Mouse (Mus musculus): ENCODE measurements at regions not wholly inside any gene's neighbourhood (a gene's known extent, or its start where the extent isn't known, plus 50 kb on each side); places are given as distances from the start of the nearest gene placed in this dataset.

DNA sequence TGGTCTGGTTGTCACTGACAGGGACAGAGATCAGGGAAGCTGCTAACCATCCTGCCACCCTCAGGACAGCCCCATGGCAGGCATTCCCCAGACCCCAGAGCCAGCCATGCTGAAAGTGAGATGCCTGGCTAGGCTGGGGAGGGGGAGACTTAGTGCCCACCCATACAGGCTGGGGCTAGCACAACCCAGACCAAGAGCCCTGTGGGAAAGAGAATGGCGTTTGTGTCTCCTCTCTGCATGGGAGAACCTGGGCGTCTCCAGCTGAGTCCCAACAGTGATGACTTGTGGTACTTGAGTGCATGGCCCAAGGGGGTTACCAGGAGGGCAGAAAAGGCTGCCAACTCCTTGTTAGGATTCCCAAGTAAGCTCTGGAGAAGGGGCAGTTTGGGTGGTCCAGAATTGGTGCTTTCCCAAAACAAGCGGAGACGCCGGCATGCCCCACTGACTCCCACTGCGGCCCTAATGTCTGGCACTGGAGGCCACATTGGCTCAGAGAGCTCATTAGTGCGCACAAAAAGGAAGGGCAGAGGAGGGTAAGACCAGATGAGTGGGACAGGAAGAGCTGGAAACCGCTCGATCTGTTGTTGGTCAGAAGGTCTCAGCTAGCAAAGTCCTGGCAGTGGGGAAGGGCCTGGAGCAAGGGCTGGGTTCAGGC lies 332.2 kb upstream of the Npvf start:
- peak overlapping the region; percentile 60; the same call in 1 of the 2 replicates for H3K27ac ChIP-seq
- WGBS, result 72% methylated on average over 9 of the region's 9 CpGs
- no peak overlapping the region for H3K4me3 ChIP-seq
- H3K27me3 ChIP-seq (ENCODE audit: poor library complexity, severe bottlenecking), result peaks cover 36% of the 10 kb centered on the region
- DNase-seq (ENCODE audit: extremely low spot score, low spot score), result no peak
- peaks cover 55% of the 10 kb centered on the region for H3K4me1 ChIP-seq
- H3K36me3 ChIP-seq (replicated peaks), result no peaks in the 10 kb centered on the region
- no peaks in the 10 kb centered on the region for H3K9me3 ChIP-seq

DNA sequence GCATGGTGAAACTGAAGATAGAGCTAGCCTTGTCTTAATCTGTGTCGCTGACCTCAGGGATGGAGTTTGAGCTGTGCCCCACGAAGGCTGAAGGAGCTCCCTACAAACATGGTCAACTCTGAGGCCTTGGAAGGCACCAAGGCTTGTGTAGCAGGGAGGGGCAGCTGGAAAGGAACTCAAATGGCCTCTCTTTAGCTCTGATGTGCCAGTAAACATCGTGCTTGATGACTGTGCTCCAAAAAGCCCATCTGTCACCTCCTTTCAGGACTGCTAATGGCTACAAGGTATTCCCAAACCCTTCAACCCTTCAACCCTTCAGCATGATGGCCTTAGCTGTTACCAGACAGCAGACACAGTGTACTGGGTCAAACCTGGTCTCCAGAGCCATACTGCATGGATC lies 334.3 kb upstream of the Npvf start:
- WGBS, result 77% methylated on average over 3 of the region's 3 CpGs
- Histone ChIP-seq H3K27me3 (ENCODE audit: poor library complexity, severe bottlenecking) (peaks cover 23% of the 10 kb centered on the region), H3K27ac (0 out of 2 replicates have a peak overlapping the region, but pooled peaks have one; percentile 35), H3K9me3 (no peaks in the 10 kb centered on the region), H3K4me3 (no peak overlapping the region), H3K4me1 (peaks cover 38% of the 10 kb centered on the region), H3K36me3 (replicated peaks) (no peaks in the 10 kb centered on the region)
- no peak for DNase-seq (ENCODE audit: extremely low spot score, low spot score)

DNA sequence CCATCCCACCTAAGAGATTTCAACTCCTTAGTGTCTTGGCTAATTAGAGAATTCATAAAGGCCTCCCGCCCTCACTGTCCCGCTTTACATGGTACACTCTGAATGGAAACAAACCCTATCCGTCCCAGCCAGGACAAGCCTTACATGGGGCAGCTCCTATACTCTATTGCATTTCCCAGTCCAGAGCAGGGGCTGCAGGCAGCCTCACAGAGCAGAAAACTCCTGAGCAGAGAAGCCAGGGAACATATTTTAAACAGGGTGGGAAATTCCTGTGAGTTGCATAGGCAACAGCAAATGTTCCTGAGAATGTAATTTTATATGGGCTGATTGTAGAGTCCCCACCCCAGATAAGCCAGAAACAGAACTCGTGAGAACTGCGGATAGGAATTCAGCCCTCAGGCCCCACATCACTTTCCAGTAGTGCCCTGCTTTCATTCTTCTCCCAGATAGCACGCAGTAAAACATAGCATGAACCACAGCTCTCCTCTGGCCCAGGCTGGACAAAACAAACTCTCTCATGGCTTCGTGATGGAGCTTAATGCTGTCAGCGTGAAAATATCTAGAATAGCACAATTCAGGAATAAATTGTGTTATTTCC lies 337.4 kb upstream of the Npvf start:
- DNase-seq (ENCODE audit: extremely low spot score, low spot score), result no peak
- Histone ChIP-seq H3K4me3 (no peak overlapping the region), H3K36me3 (replicated peaks) (no peaks in the 10 kb centered on the region), H3K4me1 (peaks cover 20% of the 10 kb centered on the region), H3K27me3 (ENCODE audit: poor library complexity, severe bottlenecking) (peaks cover 11% of the 10 kb centered on the region), H3K9me3 (no peaks in the 10 kb centered on the region), H3K27ac (peak overlapping the region; percentile 20; the same call in 1 of the 2 replicates)
- 84% methylated on average over 8 of the region's 8 CpGs for WGBS

DNA sequence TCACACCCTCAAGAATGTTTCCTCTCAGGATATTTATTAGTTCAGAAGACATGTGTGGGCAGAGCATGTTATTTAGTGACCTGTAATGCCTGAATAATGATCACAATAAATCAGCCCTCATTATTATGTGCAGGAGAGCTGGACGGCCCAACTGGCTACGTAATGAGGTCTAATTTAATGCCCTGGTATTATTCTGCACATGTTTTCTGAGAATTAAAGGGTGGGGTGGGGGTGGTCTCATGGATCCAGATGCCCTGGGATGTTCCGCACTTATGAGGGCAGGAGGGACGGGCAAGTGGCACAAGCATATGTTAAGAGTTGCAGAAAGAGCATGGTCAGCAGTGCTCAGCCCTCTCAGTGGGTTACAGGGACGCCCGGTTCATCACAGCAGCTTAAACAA lies 339.7 kb upstream of the Npvf start:
- Histone ChIP-seq H3K4me3 (no peak overlapping the region), H3K9me3 (no peaks in the 10 kb centered on the region), H3K27ac (no peak overlapping the region), H3K36me3 (replicated peaks) (no peaks in the 10 kb centered on the region), H3K27me3 (ENCODE audit: poor library complexity, severe bottlenecking) (peaks cover 9% of the 10 kb centered on the region), H3K4me1 (peaks cover 14% of the 10 kb centered on the region)
- no peak for DNase-seq (ENCODE audit: extremely low spot score, low spot score)
- WGBS, result 89% methylated on average over 6 of the region's 6 CpGs

DNA sequence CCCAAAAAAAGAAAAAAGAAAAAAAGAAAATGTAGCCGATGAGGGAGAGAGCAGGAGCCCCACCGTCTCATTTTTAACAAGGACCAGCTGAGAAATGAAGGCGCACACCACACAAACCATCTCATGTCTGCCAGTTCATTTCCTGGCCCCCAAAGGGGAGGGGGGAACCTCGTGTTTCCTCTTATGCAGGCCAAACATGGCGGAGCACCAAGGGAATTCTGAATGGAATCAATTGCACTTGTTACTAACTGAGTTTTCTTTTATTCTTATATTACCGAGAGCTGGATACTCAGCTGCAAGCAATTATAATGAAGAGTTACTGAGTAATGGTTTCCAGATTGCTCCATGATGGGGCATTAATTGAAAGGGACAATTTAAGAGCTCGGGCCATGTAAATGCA lies 348.5 kb upstream of the Npvf start:
- no peaks in the 10 kb centered on the region for H3K36me3 ChIP-seq (replicated peaks)
- peaks cover 51% of the 10 kb centered on the region for H3K27me3 ChIP-seq (ENCODE audit: poor library complexity, severe bottlenecking)
- peaks cover 43% of the 10 kb centered on the region for H3K4me1 ChIP-seq
- peak overlapping the region; percentile 72 for H3K27ac ChIP-seq
- H3K9me3 ChIP-seq, result no peaks in the 10 kb centered on the region
- WGBS, result 70% methylated on average over 7 of the region's 7 CpGs
- H3K4me3 ChIP-seq, result no peak overlapping the region
- DNase-seq (ENCODE audit: extremely low spot score, low spot score), result peak; percentile 42

DNA sequence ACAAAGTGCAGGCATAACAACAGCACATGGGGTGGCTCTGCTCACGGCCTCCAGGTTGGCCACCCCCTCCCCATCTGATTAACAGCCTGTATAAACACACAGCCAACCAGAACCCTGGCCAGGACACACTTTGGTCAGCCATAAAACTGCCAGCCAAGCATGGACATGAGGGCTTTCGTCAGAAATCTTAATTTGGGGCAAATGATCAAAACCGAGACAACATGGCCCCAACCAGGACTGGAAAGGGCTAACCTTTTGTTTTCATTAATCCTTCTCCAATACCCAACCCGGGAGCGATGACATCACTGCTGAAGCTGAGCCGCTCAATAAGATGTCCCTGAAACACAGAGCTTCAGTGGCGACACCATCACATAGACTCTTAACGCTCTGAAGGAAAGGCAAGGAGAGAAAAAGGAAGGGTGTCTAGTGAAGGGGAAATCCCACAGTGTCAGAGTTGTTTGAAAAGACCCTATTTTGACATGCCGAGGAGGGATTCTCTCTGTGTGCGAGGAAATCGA lies 351.9 kb upstream of the Npvf start:
- H3K4me3 ChIP-seq, result peak overlapping the region; percentile 31
- peak; percentile 50 for DNase-seq (ENCODE audit: extremely low spot score, low spot score)
- no peaks in the 10 kb centered on the region for H3K36me3 ChIP-seq (replicated peaks)
- H3K4me1 ChIP-seq, result peaks cover 42% of the 10 kb centered on the region
- H3K27ac ChIP-seq, result peak overlapping the region; percentile 80
- H3K9me3 ChIP-seq, result no peaks in the 10 kb centered on the region
- WGBS, result 27% methylated on average over 11 of the region's 11 CpGs
- H3K27me3 ChIP-seq (ENCODE audit: poor library complexity, severe bottlenecking), result peaks cover 77% of the 10 kb centered on the region

DNA sequence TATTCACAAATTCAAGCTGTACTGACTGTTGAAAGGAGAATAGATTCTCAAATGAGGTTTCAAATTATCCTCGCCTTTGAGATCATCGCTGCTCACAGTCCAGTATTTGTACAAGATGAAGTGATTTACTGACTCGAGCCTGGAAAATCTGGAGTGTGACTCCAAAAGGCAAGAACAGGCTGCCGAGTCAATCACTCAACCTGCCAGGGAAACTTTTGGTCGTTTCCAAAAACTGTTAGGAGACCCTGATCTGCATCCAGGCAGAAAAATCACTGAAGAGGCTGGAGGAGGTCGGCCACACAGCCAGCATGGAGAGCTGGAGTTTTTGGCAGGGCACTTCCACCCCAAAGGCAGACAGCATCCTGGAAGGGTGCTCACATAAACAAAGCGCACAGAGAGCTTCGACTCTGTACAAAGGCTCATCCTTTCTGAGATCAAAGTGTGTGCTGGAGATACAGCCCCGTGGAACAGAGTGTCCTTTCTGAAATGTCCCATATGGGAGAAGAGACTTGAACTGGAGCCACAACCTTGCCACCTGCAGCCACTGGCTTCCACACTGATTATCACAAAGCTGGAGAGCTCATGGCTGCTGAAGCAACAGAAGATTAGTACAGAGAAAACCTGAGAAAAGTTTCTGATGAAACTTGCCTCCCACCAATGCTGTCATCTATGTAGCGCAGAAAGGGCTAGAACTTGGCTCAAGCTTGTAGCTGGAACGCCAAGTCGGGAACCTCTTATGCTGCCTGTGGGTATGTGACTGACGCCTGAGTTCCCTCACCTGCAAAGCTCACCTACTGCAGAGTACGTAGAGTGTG lies 355.5 kb upstream of the Npvf start:
- DNase-seq (ENCODE audit: extremely low spot score, low spot score), result no peak
- no peaks in the 10 kb centered on the region for H3K9me3 ChIP-seq
- peak overlapping the region; percentile 25; the same call in 1 of the 2 replicates for H3K27ac ChIP-seq
- H3K36me3 ChIP-seq (replicated peaks), result no peaks in the 10 kb centered on the region
- no peak overlapping the region for H3K4me3 ChIP-seq
- 86% methylated on average over 14 of the region's 14 CpGs for WGBS
- peaks cover 59% of the 10 kb centered on the region for H3K27me3 ChIP-seq (ENCODE audit: poor library complexity, severe bottlenecking)
- H3K4me1 ChIP-seq, result peaks cover 24% of the 10 kb centered on the region

DNA sequence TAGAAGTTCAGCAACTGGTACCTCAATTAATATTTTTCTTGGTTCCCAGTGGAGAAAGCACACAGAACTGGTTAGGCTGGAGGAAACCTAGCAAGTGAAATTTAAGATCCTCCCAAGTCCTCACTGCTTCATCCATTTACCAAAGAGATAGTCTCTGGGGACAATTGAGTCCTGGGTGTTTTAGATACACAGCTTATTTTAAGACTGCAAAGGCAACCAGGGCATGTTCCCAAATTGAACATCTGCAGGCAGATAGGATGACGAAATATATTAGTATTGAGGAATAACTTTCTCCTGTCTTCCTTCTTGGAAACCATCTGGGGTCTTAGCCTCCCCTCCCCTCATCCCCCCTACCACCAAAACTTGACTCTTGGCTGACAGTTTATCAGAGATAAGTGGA lies 356.3 kb upstream of the Npvf start:
- Histone ChIP-seq H3K36me3 (replicated peaks) (no peaks in the 10 kb centered on the region), H3K27me3 (ENCODE audit: poor library complexity, severe bottlenecking) (peaks cover 55% of the 10 kb centered on the region), H3K9me3 (no peaks in the 10 kb centered on the region), H3K4me1 (peaks cover 19% of the 10 kb centered on the region), H3K27ac (no peak overlapping the region), H3K4me3 (no peak overlapping the region)
- 85% methylated on average over 1 of the region's 1 CpGs for WGBS
- DNase-seq (ENCODE audit: extremely low spot score, low spot score), result no peak

DNA sequence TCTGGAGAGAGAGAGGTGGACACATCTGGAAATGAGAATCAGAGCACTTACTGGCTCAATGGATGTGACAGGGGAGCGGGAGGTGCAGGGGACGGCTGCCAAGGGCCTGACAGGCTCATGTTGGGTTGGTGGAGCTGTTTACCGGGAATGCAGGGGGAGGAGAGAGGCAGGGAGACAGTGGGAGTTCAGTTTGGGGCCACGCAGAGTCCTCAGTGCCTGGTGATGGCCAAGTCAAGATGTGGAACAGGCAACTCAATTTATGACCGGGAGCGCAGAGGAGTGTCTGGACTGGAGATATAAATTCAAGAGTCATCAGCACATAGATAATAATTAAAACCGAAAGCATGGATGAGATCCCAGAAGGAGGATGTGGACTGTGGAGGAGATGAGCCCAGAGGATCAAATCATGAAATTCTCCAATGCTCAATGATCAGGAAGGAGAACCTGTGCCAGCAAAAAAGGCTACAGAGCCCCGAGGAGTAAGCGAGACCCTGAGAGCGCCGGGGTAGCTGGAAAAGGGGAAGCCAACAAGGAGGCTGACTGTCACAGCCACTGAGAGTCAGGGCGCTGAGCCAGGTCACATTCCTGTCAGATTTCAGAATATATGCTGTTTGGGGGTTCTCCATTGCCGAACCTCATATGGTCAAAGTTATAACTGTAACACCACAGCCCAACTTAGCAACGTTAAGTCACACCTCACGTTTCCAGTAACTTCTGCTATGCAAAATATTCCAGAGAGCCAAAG lies 358.0 kb upstream of the Npvf start:
- 89% methylated on average over 15 of the region's 15 CpGs for WGBS
- Histone ChIP-seq H3K9me3 (no peaks in the 10 kb centered on the region), H3K27ac (no peak overlapping the region), H3K36me3 (replicated peaks) (no peaks in the 10 kb centered on the region), H3K4me1 (peaks cover 21% of the 10 kb centered on the region), H3K4me3 (no peak overlapping the region), H3K27me3 (ENCODE audit: poor library complexity, severe bottlenecking) (peaks cover 49% of the 10 kb centered on the region)
- no peak for DNase-seq (ENCODE audit: extremely low spot score, low spot score)

DNA sequence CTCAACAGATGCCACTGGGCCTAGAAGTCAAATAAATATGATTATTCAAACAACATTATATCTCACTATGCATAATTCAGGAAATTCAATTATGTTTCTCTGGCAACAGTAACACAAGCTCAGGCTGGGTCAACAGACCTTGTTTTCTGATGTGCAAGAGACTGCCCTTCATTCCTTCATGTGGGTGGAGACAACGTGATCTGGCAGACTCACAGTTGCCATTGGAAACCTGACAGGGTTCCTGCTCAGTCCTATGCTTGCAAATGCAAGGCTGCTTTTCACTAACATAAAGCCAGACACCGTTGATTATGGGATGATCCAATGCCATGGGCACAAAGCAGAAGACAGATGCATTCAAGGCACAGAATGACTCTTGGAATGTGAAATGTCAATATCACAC lies 361.5 kb upstream of the Npvf start:
- no peak for DNase-seq (ENCODE audit: extremely low spot score, low spot score)
- Histone ChIP-seq H3K27me3 (ENCODE audit: poor library complexity, severe bottlenecking) (peaks cover 15% of the 10 kb centered on the region), H3K27ac (peak overlapping the region; percentile 68; the same call in 1 of the 2 replicates), H3K4me1 (peaks cover 23% of the 10 kb centered on the region), H3K9me3 (no peaks in the 10 kb centered on the region), H3K4me3 (no peak overlapping the region), H3K36me3 (replicated peaks) (no peaks in the 10 kb centered on the region)
- whole genome bisulfite sequencing, result 79% methylated on average over 2 of the region's 2 CpGs

DNA sequence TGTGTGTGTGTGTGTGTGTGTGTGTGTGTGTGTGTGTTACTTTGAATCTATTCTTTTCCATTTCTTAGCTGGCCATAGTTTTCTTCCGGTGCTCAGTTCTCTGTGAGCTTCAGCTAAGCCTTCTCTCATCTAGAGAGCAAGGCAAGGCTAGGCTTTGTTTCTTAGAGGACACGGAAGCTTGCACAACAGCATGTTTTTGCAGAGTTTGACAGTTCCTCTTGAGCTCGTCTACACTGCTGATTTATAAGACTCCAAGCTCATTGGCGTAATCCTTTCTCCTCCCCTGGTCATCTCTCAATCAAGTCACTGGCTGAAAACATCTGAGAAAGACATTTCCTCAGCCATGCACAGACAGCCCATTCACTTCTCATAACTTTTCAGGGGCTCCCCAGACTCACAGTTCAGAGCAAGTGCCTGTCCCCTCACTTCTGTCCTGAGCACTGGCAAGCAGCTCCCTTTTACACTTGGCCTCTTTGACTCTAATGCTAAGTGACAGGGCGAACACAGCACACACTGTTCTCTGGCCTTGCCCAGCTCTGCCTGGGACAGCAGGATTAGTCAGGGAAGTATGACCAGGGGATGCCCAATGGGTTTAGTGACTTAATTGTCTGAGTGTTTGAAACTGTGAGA lies 362.3 kb upstream of the Npvf start:
- Histone ChIP-seq H3K27ac (peak overlapping the region; percentile 26), H3K36me3 (replicated peaks) (no peaks in the 10 kb centered on the region), H3K9me3 (no peaks in the 10 kb centered on the region), H3K4me3 (no peak overlapping the region), H3K4me1 (peaks cover 23% of the 10 kb centered on the region), H3K27me3 (ENCODE audit: poor library complexity, severe bottlenecking) (peaks cover 8% of the 10 kb centered on the region)
- no peak for DNase-seq (ENCODE audit: extremely low spot score, low spot score)
- 68% methylated on average over 5 of the region's 5 CpGs for WGBS

Measured in forebrain, embryonic 10.5 days (tissue).